Mouse (Mus musculus) thymus, postnatal 14 days (tissue): ENCODE data around the gene 4930583I09Rik.

ENCODE experiments used
- DNase-seq: peaks from one replicate; pipeline ENCODE4 v3.0.0; 2021

4930583I09Rik gene

GRCm38 (mm10) chr17:64835928-64836327 is at the start of gene 4930583I09Rik:
Gene 4930583I09Rik, minus strand, starts transcription at chr17:64836071.
- DNase-seq = no peak

DNA sequence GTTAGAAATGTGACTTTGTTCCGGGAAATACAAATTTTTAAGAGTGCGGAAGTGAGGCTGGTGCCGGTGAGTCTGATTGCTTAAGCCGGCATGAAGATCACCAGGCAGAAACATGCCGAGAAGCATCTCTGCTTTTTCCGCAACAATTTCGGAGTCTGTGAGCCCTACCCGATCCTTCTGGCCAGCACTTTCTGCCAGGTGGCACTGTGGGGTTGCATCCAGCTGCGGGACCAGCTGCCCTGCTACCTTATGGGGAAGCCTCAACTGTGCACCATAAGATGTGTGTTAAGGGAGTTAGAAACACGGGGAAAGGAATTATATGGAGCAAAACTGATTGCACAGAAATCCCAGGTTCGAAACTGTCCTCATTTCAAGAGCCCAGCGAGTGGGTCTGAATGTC is 40.2 kb upstream of the 4930583I09Rik start:
- no peak for DNase-seq

DNA sequence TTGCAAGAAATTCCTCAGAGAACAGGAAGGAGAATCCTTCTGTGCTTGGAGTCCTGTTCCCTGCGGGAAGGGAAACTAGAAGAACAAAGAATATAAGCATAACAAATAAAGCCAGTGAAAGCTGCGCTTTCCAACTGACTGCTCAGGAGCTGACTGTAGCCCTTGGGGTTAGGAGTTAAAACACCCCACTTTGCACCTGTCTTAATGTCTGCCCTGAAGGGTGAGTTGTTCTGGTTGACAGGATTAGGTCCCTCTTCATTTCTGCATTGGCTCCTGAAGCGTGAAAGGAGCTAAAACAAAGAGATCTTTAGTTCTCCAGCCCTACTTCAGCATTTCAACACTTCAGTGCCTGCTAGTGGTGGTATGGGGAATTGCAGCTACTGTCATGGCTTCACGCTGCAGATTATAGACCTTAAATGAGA is 37.8 kb upstream of the 4930583I09Rik start:
- DNase-seq = peak; percentile 46

GRCm38 (mm10) chr17:64863817-64864216 is 27.9 kb upstream of the 4930583I09Rik start:
- no peak for DNase-seq

DNA sequence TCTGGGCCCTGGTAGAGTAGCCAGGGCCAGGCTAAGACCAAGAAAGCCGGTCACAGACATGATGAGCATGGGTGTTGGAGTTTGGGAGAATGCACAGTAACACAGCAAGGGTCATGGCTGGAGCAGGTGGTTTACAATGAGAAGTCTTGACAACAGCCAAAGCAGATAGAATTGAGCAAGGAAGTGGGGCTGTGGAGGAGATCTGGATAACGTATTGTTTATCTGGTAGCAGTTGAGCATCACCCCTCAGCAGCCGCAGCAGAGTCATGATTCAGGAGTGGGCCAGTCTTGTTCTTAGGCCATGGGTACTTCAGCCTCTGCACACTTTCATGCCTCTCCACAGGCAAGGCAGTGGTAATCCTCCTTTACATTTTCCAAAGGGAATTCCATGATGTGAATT is 25.1 kb upstream of the 4930583I09Rik start:
- no peak for DNase-seq

GRCm38 (mm10) chr17:64858848-64859247 is 23.0 kb upstream of the 4930583I09Rik start:
- DNase-seq = no peak

DNA sequence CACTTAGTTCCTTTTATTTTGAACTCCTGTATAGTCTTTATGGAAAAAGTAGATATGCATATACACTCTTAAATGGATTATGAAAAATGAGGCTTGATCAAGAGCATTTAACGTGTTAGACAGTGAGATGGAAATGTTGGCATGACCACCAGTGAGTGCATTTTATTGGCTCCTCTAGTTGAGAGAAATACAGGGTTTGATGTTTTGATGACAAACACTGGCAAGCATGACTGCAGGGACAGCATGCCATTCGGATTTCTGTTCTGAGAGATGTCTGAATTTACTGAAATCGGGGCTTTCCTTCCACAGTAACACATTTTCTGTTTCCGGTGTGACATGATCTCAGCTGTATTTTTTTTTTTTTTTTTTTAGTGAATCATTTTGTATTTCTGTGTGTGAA is 12.2 kb upstream of the 4930583I09Rik start:
- DNase-seq = no peak

DNA sequence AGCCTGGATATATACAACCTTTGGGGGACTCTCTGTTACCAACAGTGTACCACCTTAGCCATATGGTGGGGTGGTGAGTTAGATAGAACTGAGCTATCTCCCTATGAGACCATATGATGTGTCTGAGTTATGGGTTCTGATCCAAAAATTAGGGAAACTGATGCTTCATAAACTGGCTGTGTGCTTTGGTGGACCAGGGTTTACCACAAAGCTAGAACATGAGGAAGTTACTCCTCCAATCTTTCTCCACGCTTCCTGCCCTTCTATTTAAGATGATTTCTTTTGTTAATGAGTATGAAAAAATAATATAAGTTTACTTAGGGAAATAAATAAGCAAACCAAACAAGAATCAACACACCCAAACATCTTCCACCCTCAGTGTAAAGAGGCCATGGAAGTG is 10.8 kb upstream of the 4930583I09Rik start:
- DNase-seq = no peak

DNA sequence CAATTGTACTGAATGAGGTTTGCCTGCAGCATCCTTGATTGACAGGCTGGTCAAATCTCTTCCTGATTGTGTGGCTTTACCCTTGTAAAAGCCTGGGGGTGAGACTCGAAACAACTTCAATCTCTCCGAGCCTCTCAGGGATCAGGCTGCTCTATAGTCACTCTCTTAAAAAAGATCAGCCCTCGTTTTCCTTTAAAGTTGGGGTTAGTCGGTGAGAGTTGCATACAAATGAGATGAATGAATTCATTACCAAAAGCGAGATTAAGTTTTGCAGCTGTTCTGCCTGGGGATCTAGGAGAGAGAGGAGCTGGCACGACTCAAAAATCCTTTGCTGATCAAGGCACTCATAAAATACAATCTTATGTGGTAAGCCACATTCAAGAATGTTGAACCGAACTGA is 1.0 kb upstream of the 4930583I09Rik start:
- no peak for DNase-seq

GRCm38 (mm10) chr17:64836352-64836751 is 481 bp upstream of the 4930583I09Rik start:
- no peak for DNase-seq

DNA sequence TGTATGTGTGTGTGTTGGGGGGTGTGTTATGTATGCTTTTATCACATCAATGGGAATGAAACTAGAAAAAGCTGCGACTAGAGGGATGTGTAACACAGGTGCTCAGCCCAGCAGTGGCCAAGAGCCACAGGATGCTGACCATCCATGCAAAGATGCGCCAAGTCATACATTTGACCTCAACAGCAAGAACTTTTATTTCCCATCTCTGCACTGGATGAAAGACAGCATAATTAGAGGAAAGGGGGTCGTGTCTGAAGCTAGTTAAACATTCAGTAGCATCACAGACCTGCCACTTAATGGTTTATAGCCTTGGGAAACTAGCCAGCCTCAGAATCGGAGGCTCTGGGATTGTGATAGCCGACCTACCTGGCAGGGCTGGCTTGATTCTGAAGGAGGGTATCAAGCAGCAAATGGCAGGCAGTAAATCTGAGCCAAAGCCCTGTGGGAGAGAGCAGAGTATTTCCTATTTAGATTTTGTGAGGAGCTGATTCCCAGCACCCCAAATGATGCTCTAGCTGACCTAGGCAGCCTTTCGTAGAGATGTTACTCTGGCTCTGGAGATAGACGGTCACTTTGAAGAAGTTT is 1.9 kb downstream of the 4930583I09Rik start:
- DNase-seq = no peak

- DNase-seq = no peak
Observed at GRCm38 (mm10) chr17:64833071-64833470, 2.8 kb downstream of the 4930583I09Rik start.

DNA sequence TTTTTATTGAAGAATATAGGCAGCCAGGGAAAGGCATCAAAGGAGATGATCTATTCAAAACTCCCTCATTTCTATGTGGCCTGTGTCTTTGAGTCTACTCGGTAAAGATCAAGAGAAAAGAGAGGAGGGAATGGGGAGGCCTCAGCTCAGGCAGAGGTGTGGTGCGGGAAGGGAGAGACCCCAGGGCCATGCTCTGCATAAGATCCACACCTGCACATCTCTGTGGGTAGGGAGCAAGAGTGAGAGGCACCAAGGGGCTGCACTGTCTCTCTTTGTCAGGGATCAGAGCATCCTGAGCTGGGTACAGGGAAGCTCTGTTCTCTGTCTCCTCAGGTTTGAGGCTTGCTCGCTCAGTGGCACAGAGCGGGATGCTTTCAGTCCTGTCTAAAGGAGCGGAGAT is 8.4 kb downstream of the 4930583I09Rik start:
- no peak for DNase-seq

GRCm38 (mm10) chr17:64826843-64827242 is 9.0 kb downstream of the 4930583I09Rik start:
- DNase-seq = no peak

DNA sequence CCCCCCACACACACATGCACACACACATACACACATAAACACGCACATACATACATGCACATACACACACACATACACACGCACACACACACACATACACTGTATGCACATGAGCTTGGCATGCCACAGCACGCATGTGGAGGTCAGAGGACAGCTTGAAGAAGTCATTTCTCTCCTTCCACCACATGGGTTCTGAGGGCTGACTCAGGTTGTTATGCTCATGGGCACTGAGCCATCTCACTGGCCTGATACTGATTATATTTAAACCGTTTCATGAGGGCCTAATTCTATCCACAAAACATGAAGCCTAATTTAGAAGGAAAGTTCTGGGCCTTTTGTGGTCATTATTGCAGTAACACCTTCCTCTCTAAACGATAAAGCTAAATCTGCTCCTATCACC is 13.3 kb downstream of the 4930583I09Rik start:
- no peak for DNase-seq

- DNase-seq = no peak
Observed at GRCm38 (mm10) chr17:64820841-64821593, 14.9 kb downstream of the 4930583I09Rik start.

- no peak for DNase-seq
Observed at GRCm38 (mm10) chr17:64816298-64816697, 19.6 kb downstream of the 4930583I09Rik start.

DNA sequence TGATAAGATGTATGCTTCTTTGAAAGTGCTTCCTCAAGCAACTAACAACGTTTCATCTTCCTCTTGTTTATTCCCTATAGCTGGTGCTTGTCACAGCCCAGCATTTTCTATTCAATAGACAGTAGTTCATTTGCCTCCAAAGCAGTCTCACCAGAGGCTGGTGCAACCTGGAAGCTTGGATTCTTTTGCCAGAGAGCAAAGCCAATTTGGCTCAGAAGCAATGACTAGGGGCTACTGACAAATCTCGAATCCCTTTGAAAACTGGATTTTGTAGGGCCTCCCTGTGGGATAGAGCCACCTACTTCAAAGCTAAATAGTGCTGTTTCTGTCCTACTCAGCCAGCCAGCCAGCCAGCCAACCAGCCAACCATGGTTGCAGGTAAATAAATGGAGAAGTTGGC is 20.1 kb downstream of the 4930583I09Rik start:
- no peak for DNase-seq

- DNase-seq = no peak
Observed at GRCm38 (mm10) chr17:64813568-64813967, 22.3 kb downstream of the 4930583I09Rik start.

DNA sequence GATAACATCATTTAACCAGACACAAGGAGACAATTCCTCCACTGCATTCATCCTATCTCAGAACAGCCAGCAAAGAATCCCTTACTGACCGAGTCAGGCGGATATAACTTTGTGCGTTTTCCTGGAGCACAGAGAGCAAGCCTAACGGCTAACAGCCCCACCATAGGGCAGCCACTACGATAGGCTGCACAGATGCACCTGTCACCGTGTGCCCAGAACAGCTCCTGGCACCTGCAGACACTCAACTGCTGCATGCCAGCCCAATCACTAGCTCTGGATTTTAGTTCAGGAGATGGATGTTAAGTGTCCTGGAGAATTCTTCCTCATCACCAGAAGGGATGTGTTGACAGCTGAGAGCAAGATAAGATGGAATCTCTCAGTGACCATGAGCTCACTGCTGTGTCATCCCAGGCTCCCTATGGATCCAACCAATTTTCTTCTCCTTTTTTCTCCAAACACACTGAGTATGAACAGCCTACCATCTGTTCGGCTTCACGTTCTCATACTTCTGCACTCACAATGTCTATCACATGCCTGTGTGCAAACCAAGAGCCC is 29.8 kb downstream of the 4930583I09Rik start:
- DNase-seq = no peak

GRCm38 (mm10) chr17:64804375-64805124 is 31.3 kb downstream of the 4930583I09Rik start:
- no peak for DNase-seq

GRCm38 (mm10) chr17:64802956-64803275 is 33.0 kb downstream of the 4930583I09Rik start:
- no peak for DNase-seq

GRCm38 (mm10) chr17:64802168-64802955 is 33.5 kb downstream of the 4930583I09Rik start:
- DNase-seq = no peak
